ENCODE assay signal across 8 mouse cellular contexts in the genomic region with DNA sequence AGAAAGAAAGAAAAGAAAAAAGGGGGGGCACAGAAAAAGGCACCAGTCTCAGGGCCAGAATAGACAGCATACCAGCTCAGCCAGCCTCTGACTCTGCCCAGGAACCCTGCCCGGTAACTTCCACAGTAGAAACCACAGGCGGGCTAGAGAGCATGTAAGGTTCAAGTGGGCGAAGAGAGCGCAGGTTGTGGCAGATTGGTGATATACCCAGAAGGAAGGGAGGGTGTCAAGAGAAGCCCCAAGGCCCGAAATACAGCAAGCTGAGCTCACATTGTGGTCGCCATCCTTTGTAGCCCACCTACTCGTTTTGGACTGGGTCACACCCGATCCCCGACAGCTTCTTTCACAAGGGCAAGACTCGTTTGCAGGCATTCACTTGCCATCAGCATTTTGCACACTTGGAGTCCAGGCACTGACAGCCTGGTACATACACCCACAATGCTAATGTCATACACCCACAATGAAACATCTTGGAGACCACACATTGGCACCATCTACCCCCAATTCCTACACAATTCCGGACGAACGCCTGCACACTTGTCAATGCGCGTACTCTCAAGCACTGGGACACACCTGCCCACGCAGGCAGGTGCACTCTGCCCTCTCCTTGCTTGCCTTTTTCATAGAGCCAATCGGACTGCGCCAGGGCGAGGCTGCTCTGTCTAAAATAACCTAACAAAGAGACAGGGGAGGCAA. TPM values are rescaled to one million over a fixed set of nuclear protein-coding genes. Genes with fewer than 3 reads are reported as not detected.
A peak's percentile ranks its signal among the peaks of the same experiment; 100 is the strongest.
DNase-seq lines count a peak whose midpoint lies in the region; ATAC-seq lines count a peak whose summit lies in the region.

No protein-coding gene starts in this region.

- H3K9me3 ChIP-seq in forebrain, embryonic 16.5 days (ENCODE audit: control insufficient read depth, low read length) = no peaks in the 10 kb centered on the region
- H3K9me3 ChIP-seq in midbrain, embryonic 16.5 days (replicated peaks; ENCODE audit: control insufficient read depth, low read length, poor library complexity, severe bottlenecking) = no peaks in the 10 kb centered on the region

- 2% methylated on average over 19 of the region's 19 CpGs for WGBS in forebrain, embryonic 16.5 days
- WGBS in midbrain, embryonic 16.5 days = 2% methylated on average over 19 of the region's 19 CpGs

- no peaks in the 10 kb centered on the region for H3K27me3 ChIP-seq in forebrain, embryonic 16.5 days (replicated peaks; ENCODE audit: control insufficient read depth, insufficient read depth, low read length)
- no peaks in the 10 kb centered on the region for H3K27me3 ChIP-seq in midbrain, embryonic 16.5 days (ENCODE audit: control insufficient read depth, insufficient read depth, low read depth, low read length)

- peak overlapping the region; percentile 72 for H3K9ac ChIP-seq in forebrain, embryonic 16.5 days (replicated peaks; ENCODE audit: low read depth, low read length)
- peak overlapping the region; percentile 79 for H3K9ac ChIP-seq in midbrain, embryonic 16.5 days (ENCODE audit: low read depth, low read length)

- DNase-seq in ES-CJ7 (ENCODE audit: low read depth, low spot score) = peak; percentile 14
- peak; percentile 70 for DNase-seq in brain, adult 2 months (ENCODE audit: low read depth, low spot score)
- DNase-seq in kidney, adult 11 months = peak; percentile 29
- DNase-seq in left cerebral cortex, postnatal 36 days (ENCODE audit: low spot score in 2 of 2) = peak; percentile 58 to 74
- DNase-seq in urinary bladder, postnatal 36 days (ENCODE audit: low spot score in 2 of 2) = peak; percentile 15 to 27
- DNase-seq in gastrocnemius, postnatal 25 days = no peak

- intact Hi-C loops in left cerebral cortex, postnatal 36 days (cut with DNase I) = loop anchor here (5.0 kb wide), 5 partner anchors 166 to 1356 kb away; no protein-coding TSS in a partner anchor

- H3K4me3 ChIP-seq in forebrain, embryonic 16.5 days (replicated peaks; ENCODE audit: low read length) = peak overlapping the region; percentile 75
- H3K4me3 ChIP-seq in midbrain, embryonic 16.5 days (ENCODE audit: low read depth, low read length) = peak overlapping the region; percentile 74

- peak overlapping the region; percentile 76 for H3K27ac ChIP-seq in forebrain, embryonic 16.5 days (ENCODE audit: low read length)
- peak overlapping the region; percentile 88 for H3K27ac ChIP-seq in midbrain, embryonic 16.5 days (ENCODE audit: low read length)

- no peaks in the 10 kb centered on the region for H3K36me3 ChIP-seq in forebrain, embryonic 16.5 days (ENCODE audit: control insufficient read depth, insufficient read depth)
- H3K36me3 ChIP-seq in midbrain, embryonic 16.5 days (ENCODE audit: control insufficient read depth, insufficient read depth, low read length) = no peaks in the 10 kb centered on the region

- ATAC-seq in forebrain, embryonic 16.5 days = peak; percentile 21
- ATAC-seq in midbrain, embryonic 16.5 days = peak; percentile 64

- peak overlapping the region; percentile 88 for H3K4me2 ChIP-seq in forebrain, embryonic 16.5 days (ENCODE audit: low read length)
- H3K4me2 ChIP-seq in midbrain, embryonic 16.5 days (ENCODE audit: low read length) = peak overlapping the region; percentile 94

- H3K4me1 ChIP-seq in forebrain, embryonic 16.5 days (replicated peaks; ENCODE audit: control insufficient read depth, insufficient read depth, low read length) = peaks cover 36% of the 10 kb centered on the region
- peaks cover 11% of the 10 kb centered on the region for H3K4me1 ChIP-seq in midbrain, embryonic 16.5 days (ENCODE audit: control insufficient read depth, insufficient read depth, low read length)

RNA-seq across cellular contexts. Expression of gene Fam84a, which starts 0.8 kb away (rescaled TPM):
- polyA plus RNA-seq in forebrain, embryonic 16.5 days (2015; fragmentation: Nextera tagmentation; extraction: Ambion mirVana) = 88.9 and 105 TPM in 2 replicates
- total RNA-seq in left cerebral cortex, postnatal 36 days (2021) = 10 to 100 TPM; 69.3 to 90.4 TPM
- polyA plus RNA-seq in midbrain, embryonic 16.5 days (2015; fragmentation: Nextera tagmentation; extraction: Ambion mirVana) = 74.8 and 75.7 TPM in 2 replicates
- under 1 TPM; 0.05 to 0.38 TPM for total RNA-seq in gastrocnemius, postnatal 25 days (2021)

Comparison
In these comparisons a context has a peak if more than half of its experiments do, and no peak if none do; other contexts are left out.
1. RNA of gene Fam84a, which starts 0.8 kb away (total RNA-seq): 69.3 to 90.4 TPM in left cerebral cortex, postnatal 36 days; 0.05 to 0.38 TPM in gastrocnemius, postnatal 25 days; every median in the first group is over 10 times any median in the second.